Mouse (Mus musculus) CH12.LX (cell line): Measurements from ENCODE around the gene Dennd2c.

Source experiments
- BHLHE40 ChIP-seq: IDR thresholded peaks from 2 replicates; pipeline ENCODE4 v1.6.1; 2011; ENCODE audit warnings: mild to moderate bottlenecking, low read depth, low read length, improper control_type of control experiment
- CTCF ChIP-seq, 2 experiments: IDR thresholded peaks in 1 of 2; conservative IDR thresholded peaks in 1 of 2; 2 replicates each; pipeline ENCODE4 v1.5.1; 2011 to 2012; ENCODE audit warnings: low read depth in 2 of 2, low read length in 2 of 2, improper control_type of control experiment in 1 of 2, inconsistent platforms in 1 of 2, mild to moderate bottlenecking in 1 of 2, moderate library complexity in 1 of 2
- E2F4 ChIP-seq: IDR thresholded peaks from 2 replicates; pipeline ENCODE4 v1.6.1; 2011; ENCODE audit warnings: low read depth, low read length, improper control_type of control experiment; ENCODE audit not compliant: insufficient replicate concordance
- ELF1 ChIP-seq: IDR thresholded peaks from 2 replicates; pipeline ENCODE4 v1.6.1; 2014; ENCODE audit warnings: low read depth, mild to moderate bottlenecking, inconsistent platforms, low read length, improper control_type of control experiment
- ETS1 ChIP-seq: conservative IDR thresholded peaks from 2 replicates; pipeline ENCODE4 v1.6.1; 2012; ENCODE audit warnings: low read depth, mild to moderate bottlenecking, inconsistent platforms, low read length, improper control_type of control experiment, moderate library complexity
- GABPA ChIP-seq: IDR thresholded peaks from 2 replicates; pipeline ENCODE4 v1.6.1; 2012; ENCODE audit warnings: low read depth, low read length, improper control_type of control experiment, inconsistent platforms; ENCODE audit not compliant: insufficient replicate concordance
- UBTF ChIP-seq: IDR thresholded peaks from 2 replicates; pipeline ENCODE4 v1.6.1; 2012; ENCODE audit warnings: low read depth, mild to moderate bottlenecking, inconsistent platforms, low read length, improper control_type of control experiment, moderate library complexity
- ZNF384 ChIP-seq: IDR thresholded peaks from 2 replicates; pipeline ENCODE4 v1.6.1; 2012; ENCODE audit warnings: low read depth, low read length, improper control_type of control experiment, inconsistent platforms

- TF ChIP-seq ETS1 (no peak), ELF1 (no peak), UBTF (no peak), GABPA (no peak), ZNF384 (no peak), CTCF (conservative IDR thresholded peaks at IDR 0.05 in 1 of 2, IDR thresholded peaks at IDR 0.05 in 1 of 2; ENCODE audit: low read depth in 2 of 2, low read length in 2 of 2) (no peak), E2F4 (no peak), BHLHE40 (no peak)
These were observed 80.4 kb downstream of the Dennd2c start for GRCm38 (mm10) chr3:103182821-103183220.
